Mouse (Mus musculus) thymus, adult 2 months (tissue): ENCODE results near the gene Dexi.

ENCODE experiments used
- CTCF ChIP-seq: fragments of 200-500 bp; IDR thresholded peaks from 2 replicates; pipeline ENCODE4 v1.5.1; 2012; ENCODE audit warnings: mild to moderate bottlenecking, control low read depth, low read length, moderate library complexity, borderline replicate concordance; ENCODE audit not compliant: control insufficient read depth, poor library complexity, insufficient read depth; ENCODE audit errors: extremely low read depth
- POLR2A ChIP-seq: fragments of 200-500 bp; IDR thresholded peaks from 2 replicates; pipeline ENCODE4 v1.6.1; 2012; ENCODE audit warnings: mild to moderate bottlenecking, low read length, control low read depth, moderate library complexity; ENCODE audit not compliant: control insufficient read depth, poor library complexity, insufficient read depth; ENCODE audit errors: extremely low read depth

GRCm38 (mm10) chr16:10487895-10488493 lies 54.9 kb downstream of the Dexi start:
- no peak for TF ChIP-seq CTCF
- no peak for TF ChIP-seq POLR2A
